Mouse (Mus musculus) lung, postnatal 0 days (tissue): ENCODE data around the gene Celf5.

Experiments used
- CTCF ChIP-seq: IDR thresholded peaks from 2 replicates; pipeline ENCODE4 v1.5.1; 2016; ENCODE audit warnings: antibody characterized with exemption, mild to moderate bottlenecking
- EP300 ChIP-seq: IDR thresholded peaks from 2 replicates; pipeline ENCODE4 v1.6.1; 2016; ENCODE audit warnings: antibody characterized with exemption, mild to moderate bottlenecking, control low read depth

DNA sequence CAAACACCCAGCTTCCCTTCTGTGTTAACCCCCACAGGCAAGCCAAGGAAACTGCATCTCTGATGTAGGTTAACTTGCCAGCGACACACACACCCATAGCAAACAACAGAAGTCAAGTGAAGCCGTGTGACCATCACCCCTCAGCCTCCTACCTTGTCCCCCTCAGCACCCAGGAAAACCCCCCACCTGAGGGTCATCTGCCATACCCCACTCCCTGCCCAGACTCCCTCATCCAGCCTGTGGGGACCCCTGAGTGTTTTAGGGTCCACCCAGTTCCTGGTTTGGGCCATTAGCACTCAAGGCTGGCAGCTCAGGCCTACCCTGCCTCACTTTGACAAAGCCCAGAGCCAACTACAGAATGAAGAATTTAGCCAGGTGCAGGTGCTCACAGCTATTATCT, 16.4 kb downstream of the Celf5 start:
- TF ChIP-seq CTCF, result no peak
- TF ChIP-seq EP300, result no peak
